Mouse (Mus musculus) MEL (cell line): Measurements from ENCODE around the gene Anks1.

Source experiments
- CTCF ChIP-seq, 3 experiments: IDR thresholded peaks in 2 of 3; conservative IDR thresholded peaks in 1 of 3; 2 replicates each; pipeline ENCODE4 v1.5.1; 2011 to 2012; ENCODE audit warnings: low read length in 3 of 3, low read depth in 2 of 3, mild to moderate bottlenecking in 2 of 3, improper control_type of control experiment in 1 of 3, inconsistent platforms in 1 of 3, mixed read lengths in 1 of 3, moderate library complexity in 1 of 3; ENCODE audit not compliant: control insufficient read depth in 1 of 3, insufficient read depth in 1 of 3, poor library complexity in 1 of 3, severe bottlenecking in 1 of 3
- MXI1 ChIP-seq: IDR thresholded peaks from 2 replicates; pipeline ENCODE4 v1.6.1; 2011; ENCODE audit warnings: mild to moderate bottlenecking, low read depth, low read length, improper control_type of control experiment
- SIN3A ChIP-seq: IDR thresholded peaks from 2 replicates; pipeline ENCODE4 v1.6.1; 2012; ENCODE audit warnings: low read length, improper control_type of control experiment, inconsistent platforms
- TAL1 ChIP-seq: IDR thresholded peaks from 2 replicates; pipeline ENCODE4 v1.6.1; 2012; ENCODE audit warnings: mild to moderate bottlenecking, inconsistent platforms, low read length, moderate library complexity, mixed read lengths

- TF ChIP-seq MXI1 (no peak), SIN3A (no peak), CTCF (IDR thresholded peaks at IDR 0.05 in 2 of 3, conservative IDR thresholded peaks at IDR 0.05 in 1 of 3; ENCODE audit: control insufficient read depth in 1 of 3, insufficient read depth in 1 of 3, low read depth in 2 of 3, low read length in 3 of 3, poor library complexity in 1 of 3, severe bottlenecking in 1 of 3) (no peak), TAL1 (no peak)
Observed at GRCm38 (mm10) chr17:28050210-28050609, 141.1 kb downstream of the Anks1 start.
